ENCODE assay signal across 11 mouse cellular contexts in genomic region chr2:128278124-128278432, GRCm38 (mm10).
DNase-seq lines count a peak whose midpoint lies in the region; ATAC-seq lines count a peak whose summit lies in the region.
"Had no signal": no experiment of that assay in that cellular context is flagged by ENCODE, and none has a peak within 500 bp of the region (broad histone marks: within the 10 kb centered on the region; RNA-seq: fewer than 3 reads in every experiment).

No protein-coding gene starts in this region.

- no peaks in the 10 kb centered on the region for H3K36me3 ChIP-seq in heart, embryonic 15.5 days
- no peaks in the 10 kb centered on the region for H3K36me3 ChIP-seq in forebrain, embryonic 13.5 days (ENCODE audit: poor library complexity, severe bottlenecking)
- no peaks in the 10 kb centered on the region for H3K36me3 ChIP-seq in midbrain, embryonic 15.5 days (replicated peaks)

- no peak overlapping the region for H3K9ac ChIP-seq in heart, embryonic 15.5 days
- no peak overlapping the region for H3K9ac ChIP-seq in forebrain, embryonic 13.5 days
- no peak overlapping the region for H3K9ac ChIP-seq in midbrain, embryonic 15.5 days

- H3K4me3 ChIP-seq in heart, embryonic 15.5 days, result no peak overlapping the region
- H3K4me3 ChIP-seq in forebrain, embryonic 13.5 days, result no peak overlapping the region
- H3K4me3 ChIP-seq in midbrain, embryonic 15.5 days, result no peak overlapping the region

- ATAC-seq in heart, embryonic 15.5 days (replicated peaks; ENCODE audit: insufficient number of reproducible peaks, insufficient read depth, low FRiP score, low read depth), result no peak
- ATAC-seq in forebrain, embryonic 13.5 days, result 0 out of 2 replicates have a peak, but pooled peaks have one; percentile 6
- ATAC-seq in midbrain, embryonic 15.5 days (replicated peaks), result no peak

- peaks cover 41% of the 10 kb centered on the region for H3K4me1 ChIP-seq in heart, embryonic 15.5 days (replicated peaks)
- H3K4me1 ChIP-seq in forebrain, embryonic 13.5 days, result peaks cover 48% of the 10 kb centered on the region
- H3K4me1 ChIP-seq in midbrain, embryonic 15.5 days, result peaks cover 25% of the 10 kb centered on the region

- peak overlapping the region; percentile 52; the same call in 1 of the 2 replicates for H3K27ac ChIP-seq in heart, embryonic 15.5 days
- H3K27ac ChIP-seq in forebrain, embryonic 13.5 days, result peak overlapping the region; percentile 79
- H3K27ac ChIP-seq in midbrain, embryonic 15.5 days, result peak overlapping the region; percentile 73; the same call in 1 of the 2 replicates

- no peaks in the 10 kb centered on the region for H3K9me3 ChIP-seq in heart, embryonic 15.5 days (replicated peaks)
- no peaks in the 10 kb centered on the region for H3K9me3 ChIP-seq in forebrain, embryonic 13.5 days (replicated peaks)
- H3K9me3 ChIP-seq in midbrain, embryonic 15.5 days, result no peaks in the 10 kb centered on the region

- DNase-seq in heart, adult 18-20 months, result no peak
- DNase-seq in right cerebral cortex, postnatal 10 days (ENCODE audit: low spot score in 2 of 2), result peak; percentile 35 to 36
- no peak for DNase-seq in right cerebral cortex, postnatal 14 days
- no peak for DNase-seq in urinary bladder, postnatal 14 days (ENCODE audit: low spot score)
- no peak for DNase-seq in MN1 (ENCODE audit: low spot score)
- DNase-seq: gastrocnemius, postnatal 36 days; spleen, adult 18-20 months; thymus, adult 2 months had no signal

- no peaks in the 10 kb centered on the region for H3K27me3 ChIP-seq in heart, embryonic 15.5 days
- no peaks in the 10 kb centered on the region for H3K27me3 ChIP-seq in forebrain, embryonic 13.5 days
- no peaks in the 10 kb centered on the region for H3K27me3 ChIP-seq in midbrain, embryonic 15.5 days (replicated peaks)

- no peak overlapping the region for H3K4me2 ChIP-seq in heart, embryonic 15.5 days
- 0 out of 2 replicates have a peak overlapping the region, but pooled peaks have one; percentile 2 for H3K4me2 ChIP-seq in forebrain, embryonic 13.5 days
- no peak overlapping the region for H3K4me2 ChIP-seq in midbrain, embryonic 15.5 days

- 71% methylated on average over 5 of the region's 5 CpGs for WGBS in heart, embryonic 15.5 days
- 29% methylated on average over 5 of the region's 5 CpGs for WGBS in forebrain, embryonic 13.5 days
- WGBS in midbrain, embryonic 15.5 days, result 56% methylated on average over 5 of the region's 5 CpGs

Comparison
In these comparisons a context has a peak if more than half of its experiments do, and no peak if none do; other contexts are left out.
1. DNase-seq: peak in right cerebral cortex, postnatal 10 days (2 of 2); none in heart, adult 18-20 months (0 of 2), right cerebral cortex, postnatal 14 days (single experiment), urinary bladder, postnatal 14 days (single experiment) and MN1 (single experiment).
2. Peak in every context shown above with its lines, with median percentiles within 50 percentile points of each other: H3K27ac ChIP-seq.